Mouse (Mus musculus): Measurements from ENCODE around the gene Eif1.
"Not testable (repeated sequence)": the region's sequence is repeated elsewhere in the genome, so short reads cannot be mapped to it uniquely, and the experiment has no call there.

Gene Eif1

GRCm38 (mm10) chr11:100312096-100312679 is 7.5 kb upstream of the Eif1 start:
- DNase-seq (ENCODE audit: inconsistent ontology term) = peak; percentile 76

- DNase-seq (ENCODE audit: inconsistent ontology term) = no peak
Measured at GRCm38 (mm10) chr11:100313424-100313823, 6.3 kb upstream of the Eif1 start.

- DNase-seq (ENCODE audit: inconsistent ontology term) = no peak
Measured at GRCm38 (mm10) chr11:100315439-100315838, 4.2 kb upstream of the Eif1 start.

GRCm38 (mm10) chr11:100317826-100318380 is 1.8 kb upstream of the Eif1 start:
- no peak for DNase-seq (ENCODE audit: inconsistent ontology term)

GRCm38 (mm10) chr11:100318529-100319451 is 895 bp upstream of the Eif1 start:
- DNase-seq (ENCODE audit: inconsistent ontology term) = no peak

- peak; percentile 99 for DNase-seq (ENCODE audit: inconsistent ontology term)
Measured at GRCm38 (mm10) chr11:100320172-100320630, 516 bp downstream of the Eif1 start.

GRCm38 (mm10) chr11:100320701-100321410 is 1.2 kb downstream of the Eif1 start:
- not testable (repeated sequence) for DNase-seq (ENCODE audit: inconsistent ontology term)

- DNase-seq (ENCODE audit: inconsistent ontology term) = not testable (repeated sequence)
Measured at GRCm38 (mm10) chr11:100321479-100322305, 2.0 kb downstream of the Eif1 start.

- no peak for DNase-seq (ENCODE audit: inconsistent ontology term)
Measured at GRCm38 (mm10) chr11:100322591-100323258, 3.0 kb downstream of the Eif1 start.

GRCm38 (mm10) chr11:100323578-100323977 is 3.9 kb downstream of the Eif1 start:
- peak; percentile 54 for DNase-seq (ENCODE audit: inconsistent ontology term)

GRCm38 (mm10) chr11:100325062-100325629 is 5.5 kb downstream of the Eif1 start:
- no peak for DNase-seq (ENCODE audit: inconsistent ontology term)

GRCm38 (mm10) chr11:100327316-100327715 is 7.6 kb downstream of the Eif1 start:
- DNase-seq (ENCODE audit: inconsistent ontology term) = no peak

- no peak for DNase-seq (ENCODE audit: inconsistent ontology term)
Measured at GRCm38 (mm10) chr11:100327761-100328160, 8.1 kb downstream of the Eif1 start.

- DNase-seq (ENCODE audit: inconsistent ontology term) = peak; percentile 70
Measured at GRCm38 (mm10) chr11:100330235-100330634, 10.6 kb downstream of the Eif1 start.

GRCm38 (mm10) chr11:100330816-100331375 is 11.2 kb downstream of the Eif1 start:
- not testable (repeated sequence) for DNase-seq (ENCODE audit: inconsistent ontology term)

GRCm38 (mm10) chr11:100332766-100333515 is 13.3 kb downstream of the Eif1 start:
- no peak for DNase-seq (ENCODE audit: inconsistent ontology term)

- no peak for DNase-seq (ENCODE audit: inconsistent ontology term)
Measured at GRCm38 (mm10) chr11:100333944-100334457, 14.3 kb downstream of the Eif1 start, which contains the start of gene Gast. Gene Gast, plus strand, starts transcription at chr11:100334407.

GRCm38 (mm10) chr11:100335731-100336130 is 16.0 kb downstream of the Eif1 start:
- no peak for DNase-seq (ENCODE audit: inconsistent ontology term)

GRCm38 (mm10) chr11:100344269-100344668 is 24.6 kb downstream of the Eif1 start:
- no peak for DNase-seq (ENCODE audit: inconsistent ontology term)
